Mouse (Mus musculus): Measurements from ENCODE around the gene Dhx30. TPM values are rescaled to one million over a fixed set of nuclear protein-coding genes. Genes with fewer than 3 reads are reported as not detected.

The Dhx30 gene
- polyA plus RNA-seq, 1 experiment from 2014 or later: 185 TPM

- Histone ChIP-seq H3K9me3 (replicated peaks) (no peaks in the 10 kb centered on the region), H3K27ac (replicated peaks) (peak overlapping the region; percentile 87), H3K36me3 (peaks cover 6% of the 10 kb centered on the region; the same call in 1 of the 2 replicates), H3K4me1 (peaks cover 66% of the 10 kb centered on the region), H3K27me3 (ENCODE audit: low read depth, poor library complexity, severe bottlenecking) (no peaks in the 10 kb centered on the region), H3K4me3 (peak overlapping the region; percentile 51)
- 20% methylated on average over 2 of the region's 2 CpGs for WGBS
- DNase-seq (ENCODE audit: low spot score): peak; percentile 27
Observed at GRCm38 (mm10) chr9:110054080-110054421, 63.6 kb downstream of the Dhx30 start.

- DNase-seq (ENCODE audit: low spot score): peak; percentile 61
- WGBS: 28% methylated on average over 8 of the region's 8 CpGs
- peaks cover 6% of the 10 kb centered on the region; the same call in 1 of the 2 replicates for H3K36me3 ChIP-seq
- H3K4me1 ChIP-seq: peaks cover 66% of the 10 kb centered on the region
- H3K27ac ChIP-seq (replicated peaks): peak overlapping the region; percentile 87
- H3K27me3 ChIP-seq (ENCODE audit: low read depth, poor library complexity, severe bottlenecking): no peaks in the 10 kb centered on the region
- no peaks in the 10 kb centered on the region for H3K9me3 ChIP-seq (replicated peaks)
- peak overlapping the region; percentile 51 for H3K4me3 ChIP-seq
Observed at GRCm38 (mm10) chr9:110053305-110054079, 64.1 kb downstream of the Dhx30 start.

- Histone ChIP-seq H3K4me3 (peak overlapping the region; percentile 51), H3K4me1 (peaks cover 69% of the 10 kb centered on the region), H3K36me3 (peaks cover 4% of the 10 kb centered on the region; the same call in 1 of the 2 replicates), H3K9me3 (replicated peaks) (no peaks in the 10 kb centered on the region), H3K27me3 (ENCODE audit: low read depth, poor library complexity, severe bottlenecking) (no peaks in the 10 kb centered on the region), H3K27ac (replicated peaks) (peak overlapping the region; percentile 87)
- WGBS: 65% methylated on average over 4 of the region's 4 CpGs
- DNase-seq (ENCODE audit: low spot score): no peak
Observed at GRCm38 (mm10) chr9:110052951-110053304, 64.7 kb downstream of the Dhx30 start.

- Histone ChIP-seq H3K27me3 (ENCODE audit: low read depth, poor library complexity, severe bottlenecking) (no peaks in the 10 kb centered on the region), H3K27ac (replicated peaks) (peak overlapping the region; percentile 87), H3K36me3 (no peaks in the 10 kb centered on the region), H3K9me3 (replicated peaks) (no peaks in the 10 kb centered on the region), H3K4me3 (peak overlapping the region; percentile 51), H3K4me1 (peaks cover 73% of the 10 kb centered on the region)
- WGBS: 24% methylated on average over 23 of the region's 23 CpGs
- peak; percentile 45 for DNase-seq (ENCODE audit: low spot score)
Observed at GRCm38 (mm10) chr9:110051869-110052661, 65.6 kb downstream of the Dhx30 start.

- no peak for DNase-seq (ENCODE audit: low spot score)
- Histone ChIP-seq H3K4me1 (peaks cover 67% of the 10 kb centered on the region), H3K4me3 (no peak overlapping the region), H3K9me3 (replicated peaks) (no peaks in the 10 kb centered on the region), H3K27me3 (ENCODE audit: low read depth, poor library complexity, severe bottlenecking) (no peaks in the 10 kb centered on the region), H3K36me3 (no peaks in the 10 kb centered on the region), H3K27ac (replicated peaks) (0 out of 2 replicates have a peak overlapping the region, but pooled peaks have one; percentile 58)
Observed at GRCm38 (mm10) chr9:110051184-110051583, 66.4 kb downstream of the Dhx30 start.

- Histone ChIP-seq H3K27ac (replicated peaks) (no peak overlapping the region), H3K4me3 (no peak overlapping the region), H3K4me1 (peaks cover 37% of the 10 kb centered on the region), H3K36me3 (peaks cover 16% of the 10 kb centered on the region), H3K27me3 (ENCODE audit: low read depth, poor library complexity, severe bottlenecking) (no peaks in the 10 kb centered on the region), H3K9me3 (replicated peaks) (no peaks in the 10 kb centered on the region)
- no peak for DNase-seq (ENCODE audit: low spot score)
- WGBS: 63% methylated on average over 3 of the region's 3 CpGs
Observed at GRCm38 (mm10) chr9:110047857-110048256, 69.8 kb downstream of the Dhx30 start.

GRCm38 (mm10) chr9:110047260-110047659 is 70.4 kb downstream of the Dhx30 start:
- Histone ChIP-seq H3K27ac (replicated peaks) (no peak overlapping the region), H3K4me3 (no peak overlapping the region), H3K27me3 (ENCODE audit: low read depth, poor library complexity, severe bottlenecking) (no peaks in the 10 kb centered on the region), H3K4me1 (peaks cover 31% of the 10 kb centered on the region), H3K9me3 (replicated peaks) (no peaks in the 10 kb centered on the region), H3K36me3 (peaks cover 16% of the 10 kb centered on the region)
- DNase-seq (ENCODE audit: low spot score): no peak

- peaks cover 18% of the 10 kb centered on the region for H3K4me1 ChIP-seq
- DNase-seq (ENCODE audit: low spot score): no peak
Observed at GRCm38 (mm10) chr9:110045763-110046377, 71.8 kb downstream of the Dhx30 start.

GRCm38 (mm10) chr9:110044373-110044772 is 73.3 kb downstream of the Dhx30 start:
- Histone ChIP-seq H3K27me3 (ENCODE audit: low read depth, poor library complexity, severe bottlenecking) (no peaks in the 10 kb centered on the region), H3K4me3 (no peak overlapping the region), H3K4me1 (0 out of 2 replicates have a peak, but pooled peaks cover 10% of the 10 kb centered on the region), H3K27ac (replicated peaks) (no peak overlapping the region), H3K9me3 (replicated peaks) (no peaks in the 10 kb centered on the region), H3K36me3 (peaks cover 28% of the 10 kb centered on the region)
- 94% methylated on average over 4 of the region's 4 CpGs for WGBS
- DNase-seq (ENCODE audit: low spot score): no peak

More at GRCm38 (mm10) chr9:110045763-110046377, 71.8 kb downstream of the Dhx30 start:
- Histone ChIP-seq H3K27ac (replicated peaks) (no peak overlapping the region), H3K4me3 (no peak overlapping the region), H3K27me3 (ENCODE audit: low read depth, poor library complexity, severe bottlenecking) (no peaks in the 10 kb centered on the region), H3K9me3 (replicated peaks) (no peaks in the 10 kb centered on the region), H3K36me3 (peaks cover 19% of the 10 kb centered on the region)

- peaks cover 62% of the 10 kb centered on the region for H3K36me3 ChIP-seq
Observed at GRCm38 (mm10) chr9:110038485-110038884, 79.1 kb downstream of the Dhx30 start.

GRCm38 (mm10) chr9:110037895-110038294 is 79.7 kb downstream of the Dhx30 start:
- peaks cover 62% of the 10 kb centered on the region for H3K36me3 ChIP-seq
- no peaks in the 10 kb centered on the region for H3K9me3 ChIP-seq (replicated peaks)
- H3K4me1 ChIP-seq: no peaks in the 10 kb centered on the region
- WGBS: 94% methylated on average over 8 of the region's 8 CpGs
- H3K27me3 ChIP-seq (ENCODE audit: low read depth, poor library complexity, severe bottlenecking): no peaks in the 10 kb centered on the region
- no peak overlapping the region; the same call in 1 of the 2 replicates for H3K27ac ChIP-seq (replicated peaks)
- no peak overlapping the region for H3K4me3 ChIP-seq
- DNase-seq (ENCODE audit: low spot score): no peak

More at GRCm38 (mm10) chr9:110038485-110038884, 79.1 kb downstream of the Dhx30 start:
- Histone ChIP-seq H3K4me3 (no peak overlapping the region), H3K27me3 (ENCODE audit: low read depth, poor library complexity, severe bottlenecking) (no peaks in the 10 kb centered on the region), H3K27ac (replicated peaks) (no peak overlapping the region; the same call in 1 of the 2 replicates), H3K4me1 (no peaks in the 10 kb centered on the region), H3K9me3 (replicated peaks) (no peaks in the 10 kb centered on the region)
- 96% methylated on average over 2 of the region's 2 CpGs for WGBS
- DNase-seq (ENCODE audit: low spot score): no peak

GRCm38 (mm10) chr9:110035091-110035490 is 82.5 kb downstream of the Dhx30 start:
- DNase-seq (ENCODE audit: low spot score): no peak
- 89% methylated on average over 4 of the region's 4 CpGs for WGBS
- no peaks in the 10 kb centered on the region for H3K4me1 ChIP-seq
- peaks cover 62% of the 10 kb centered on the region for H3K36me3 ChIP-seq
- no peak overlapping the region for H3K4me3 ChIP-seq
- H3K9me3 ChIP-seq (replicated peaks): no peaks in the 10 kb centered on the region
- H3K27me3 ChIP-seq (ENCODE audit: low read depth, poor library complexity, severe bottlenecking): no peaks in the 10 kb centered on the region
- H3K27ac ChIP-seq (replicated peaks): no peak overlapping the region
